Mouse (Mus musculus): ENCODE measurements at regions not wholly inside any gene's neighbourhood (a gene's known extent, or its start where the extent isn't known, plus 50 kb on each side); places are given as distances from the start of the nearest gene placed in this dataset.

DNA sequence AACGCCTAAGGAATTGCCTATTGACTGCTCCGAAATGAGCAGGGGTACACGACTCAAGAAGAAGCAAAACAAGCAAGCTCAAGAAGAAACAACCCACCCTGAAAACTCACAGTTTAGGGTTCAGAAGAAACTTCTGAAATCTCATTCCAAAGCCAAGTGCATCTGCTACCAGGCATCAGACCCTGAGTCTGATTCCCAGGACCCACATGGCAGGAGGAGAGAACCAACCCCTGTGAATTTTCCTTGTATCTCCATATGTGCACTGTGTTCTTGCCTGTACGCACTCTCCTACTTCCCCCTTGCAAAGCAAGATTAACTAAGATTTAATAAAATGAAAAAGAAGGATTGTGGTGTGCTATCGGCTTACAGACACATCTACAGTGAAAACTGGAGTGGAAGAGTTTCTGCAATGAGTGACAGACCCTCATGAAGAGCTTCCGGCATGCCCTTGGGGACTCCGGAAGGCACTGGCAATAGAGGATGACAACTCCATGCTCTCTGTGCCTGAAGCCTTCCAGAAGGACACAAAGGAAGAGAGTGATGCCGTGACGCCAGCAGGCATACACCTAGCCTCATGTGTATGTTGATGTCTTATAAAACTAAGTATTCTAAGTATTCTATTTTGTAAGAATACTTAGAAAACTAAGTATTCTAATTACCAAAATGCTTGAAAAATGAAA lies 55.2 kb upstream of the 1110032F04Rik start:
- no peaks in the 10 kb centered on the region for H3K9me3 ChIP-seq (replicated peaks)
- no peaks in the 10 kb centered on the region for H3K27me3 ChIP-seq (ENCODE audit: low read depth, poor library complexity, severe bottlenecking)
- no peak overlapping the region for H3K4me3 ChIP-seq
- WGBS = 90% methylated on average over 9 of the region's 9 CpGs
- H3K27ac ChIP-seq (replicated peaks) = no peak overlapping the region
- no peak for DNase-seq (ENCODE audit: low spot score)
- H3K4me1 ChIP-seq = no peaks in the 10 kb centered on the region
- H3K36me3 ChIP-seq = no peaks in the 10 kb centered on the region

DNA sequence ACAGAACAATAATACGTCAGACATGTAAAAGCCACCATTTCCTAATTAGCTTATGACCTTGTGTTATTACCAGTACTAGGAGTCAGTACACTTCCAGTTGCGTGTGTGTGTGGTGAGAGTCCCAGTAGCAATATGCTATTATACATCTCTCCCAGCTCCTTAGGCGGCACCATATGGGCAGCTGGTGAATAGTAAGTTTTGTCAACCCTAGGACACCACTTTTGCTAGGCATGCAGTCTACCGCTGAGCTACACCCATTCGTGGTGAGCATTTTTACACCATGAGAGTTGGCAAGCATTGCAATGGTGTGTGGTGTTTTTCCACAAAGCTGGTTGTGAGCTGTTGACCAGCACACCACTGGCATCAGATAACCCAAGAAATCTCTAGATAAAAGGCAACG lies 53.8 kb upstream of the 1110032F04Rik start:
- 92% methylated on average over 6 of the region's 6 CpGs for WGBS
- no peak for DNase-seq (ENCODE audit: low spot score)
- H3K27ac ChIP-seq (replicated peaks) = no peak overlapping the region
- no peaks in the 10 kb centered on the region for H3K4me1 ChIP-seq
- no peaks in the 10 kb centered on the region for H3K27me3 ChIP-seq (ENCODE audit: low read depth, poor library complexity, severe bottlenecking)
- no peak overlapping the region for H3K4me3 ChIP-seq
- no peaks in the 10 kb centered on the region for H3K9me3 ChIP-seq (replicated peaks)
- no peaks in the 10 kb centered on the region for H3K36me3 ChIP-seq

DNA sequence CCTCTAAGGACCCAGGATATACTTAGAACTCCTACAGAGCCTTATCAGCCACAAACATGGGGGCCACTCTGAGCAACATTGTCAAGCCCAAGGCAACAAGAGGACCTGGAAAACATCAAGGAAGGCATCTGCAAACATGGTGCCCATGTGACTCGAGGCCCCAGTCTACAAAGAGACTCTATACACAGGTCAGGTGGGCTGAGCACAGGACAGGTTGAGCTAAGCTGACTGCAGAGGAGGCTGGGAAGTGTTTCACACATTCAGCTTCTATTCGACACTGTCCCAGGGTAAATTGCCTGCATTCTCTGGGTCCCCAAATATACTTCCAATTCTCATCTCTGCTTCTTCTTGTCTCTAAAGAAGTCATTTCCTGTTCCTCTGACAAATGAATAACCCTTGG lies 52.1 kb upstream of the 1110032F04Rik start:
- Histone ChIP-seq H3K27me3 (ENCODE audit: low read depth, poor library complexity, severe bottlenecking) (no peaks in the 10 kb centered on the region), H3K4me1 (peaks cover 6% of the 10 kb centered on the region; the same call in 1 of the 2 replicates), H3K4me3 (no peak overlapping the region), H3K27ac (replicated peaks) (no peak overlapping the region), H3K36me3 (no peaks in the 10 kb centered on the region), H3K9me3 (replicated peaks) (no peaks in the 10 kb centered on the region)
- no peak for DNase-seq (ENCODE audit: low spot score)
- WGBS = 73% methylated on average over 2 of the region's 2 CpGs

Data from midbrain, embryonic 10.5 days (tissue).